Mouse (Mus musculus) erythroblast, embryonic 14.5 days (primary cell): ENCODE results near the gene Bcor.

Source experiments
- GATA1 ChIP-seq: IDR thresholded peaks from 2 replicates; pipeline ENCODE4 v1.6.1; 2012; ENCODE audit warnings: low read length, inconsistent platforms, mixed read lengths
- TAL1 ChIP-seq: IDR thresholded peaks from 3 replicates; pipeline ENCODE4 v1.6.1; 2012; ENCODE audit warnings: low read length, inconsistent platforms, mixed read lengths

DNA sequence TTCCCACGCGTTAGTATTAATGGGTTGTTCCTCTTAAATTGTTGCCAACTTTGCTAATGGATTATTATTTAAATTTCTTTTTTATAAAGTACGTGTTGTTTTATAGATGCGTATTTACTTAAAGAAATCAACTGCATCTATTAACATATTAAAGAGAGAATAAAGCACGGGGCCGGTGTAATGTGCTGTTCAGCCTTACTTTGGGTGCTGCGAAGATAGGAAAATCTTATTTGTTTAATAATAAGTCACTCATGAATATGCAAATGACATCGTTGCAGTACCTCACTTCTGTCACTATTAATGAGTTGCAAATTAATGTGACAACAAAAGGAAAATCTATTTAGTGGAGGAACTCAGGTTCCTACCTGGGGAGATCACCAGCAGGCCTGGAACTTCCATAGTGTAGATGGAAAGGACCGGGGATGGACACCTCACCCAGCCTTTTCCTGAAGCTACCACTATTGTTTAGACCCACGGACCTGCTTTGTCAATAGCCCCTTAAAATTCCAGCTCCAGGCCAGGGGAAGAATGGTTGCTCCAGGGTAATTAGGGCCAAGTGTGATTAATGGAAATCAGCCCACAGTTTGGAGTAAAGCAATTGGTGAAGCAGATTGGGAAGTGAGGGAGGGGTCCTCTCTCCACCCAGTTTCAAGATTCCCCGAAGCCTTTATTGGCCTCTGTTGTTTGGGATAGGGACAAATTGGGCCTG, 152.2 kb downstream of the Bcor start:
- no peak for TF ChIP-seq TAL1
- TF ChIP-seq GATA1: no peak
